8 mouse cellular contexts compared by ENCODE assay signal in genomic region chr2:152553774-152554423, GRCm38 (mm10). TPM values are rescaled to one million over a fixed set of nuclear protein-coding genes. Genes with fewer than 3 reads are reported as not detected.
DNase-seq lines count a peak whose midpoint lies in the region; ATAC-seq lines count a peak whose summit lies in the region.

No protein-coding gene starts in this region.

- H3K4me1 ChIP-seq in liver, embryonic 12.5 days = no peaks in the 10 kb centered on the region
- no peaks in the 10 kb centered on the region for H3K4me1 ChIP-seq in limb, embryonic 12.5 days (replicated peaks)

- no peak for ATAC-seq in liver, embryonic 12.5 days
- no peak for ATAC-seq in limb, embryonic 12.5 days (ENCODE audit: insufficient number of reproducible peaks, insufficient read depth, low FRiP score, low TSS enrichment, low read depth)

- H3K36me3 ChIP-seq in liver, embryonic 12.5 days = no peaks in the 10 kb centered on the region
- H3K36me3 ChIP-seq in limb, embryonic 12.5 days = no peaks in the 10 kb centered on the region

- no peak overlapping the region for H3K4me2 ChIP-seq in liver, embryonic 12.5 days
- peak overlapping the region; percentile 35 for H3K4me2 ChIP-seq in limb, embryonic 12.5 days

- DNase-seq in liver = peak; percentile 39
- peak; percentile 86 for DNase-seq in embryo, embryonic 10 days (ENCODE audit: low spot score)
- DNase-seq in gastrocnemius, postnatal 4 days (ENCODE audit: low spot score in 2 of 2) = peak; percentile 40 to 63
- DNase-seq in kidney, adult 8-10 months = peak; percentile 55 to 79
- DNase-seq in neural tube, embryonic 10.5 days (ENCODE audit: extremely low spot score, low spot score) = peak; percentile 70
- DNase-seq in thymus, postnatal 0 days (ENCODE audit: low spot score) = peak; percentile 30

- no peak overlapping the region for H3K27ac ChIP-seq in liver, embryonic 12.5 days
- no peak overlapping the region for H3K27ac ChIP-seq in limb, embryonic 12.5 days

- H3K27me3 ChIP-seq in liver, embryonic 12.5 days (replicated peaks) = no peaks in the 10 kb centered on the region; the same call in 1 of the 2 replicates
- H3K27me3 ChIP-seq in limb, embryonic 12.5 days = peaks cover 5% of the 10 kb centered on the region; the same call in 1 of the 2 replicates

- no peak overlapping the region for H3K9ac ChIP-seq in liver, embryonic 12.5 days
- H3K9ac ChIP-seq in limb, embryonic 12.5 days (replicated peaks) = no peak overlapping the region

- 11% methylated on average over 16 of the region's 16 CpGs for WGBS in liver, embryonic 12.5 days (ENCODE audit: insufficient replicate concordance)
- WGBS in limb, embryonic 12.5 days = 13% methylated on average over 16 of the region's 16 CpGs

- H3K4me3 ChIP-seq in liver, embryonic 12.5 days = no peak overlapping the region
- H3K4me3 ChIP-seq in limb, embryonic 12.5 days (replicated peaks) = no peak overlapping the region

- no peaks in the 10 kb centered on the region for H3K9me3 ChIP-seq in liver, embryonic 12.5 days (replicated peaks)
- H3K9me3 ChIP-seq in limb, embryonic 12.5 days = no peaks in the 10 kb centered on the region

RNA-seq across cellular contexts. Expression of gene Defb29, which starts 14.0 kb away (rescaled TPM):
- polyA plus RNA-seq in liver, embryonic 12.5 days (2016; fragmentation: Nextera tagmentation; extraction: Ambion mirVana) = not detected in 2 replicates
- total RNA-seq in gastrocnemius, postnatal 4 days (2021) = not detected
- not detected in 2 replicates for polyA plus RNA-seq in limb, embryonic 12.5 days (2016; fragmentation: Nextera tagmentation; extraction: Ambion mirVana)
- polyA plus RNA-seq in thymus, postnatal 0 days (2015; fragmentation: Nextera tagmentation; extraction: Ambion mirVana) = not detected in 2 replicates

RNA-seq across cellular contexts. Expression of gene Gm17416, which starts 15.2 kb away (rescaled TPM):
- polyA plus RNA-seq in liver, embryonic 12.5 days (2016; fragmentation: Nextera tagmentation; extraction: Ambion mirVana) = not detected in 2 replicates
- total RNA-seq in gastrocnemius, postnatal 4 days (2021) = not detected
- not detected in 2 replicates for polyA plus RNA-seq in limb, embryonic 12.5 days (2016; fragmentation: Nextera tagmentation; extraction: Ambion mirVana)
- polyA plus RNA-seq in thymus, postnatal 0 days (2015; fragmentation: Nextera tagmentation; extraction: Ambion mirVana) = 3.0 TPM in 1 of 2 replicates, not detected in the other

RNA-seq across cellular contexts. Expression of gene Defb21, which starts 18.6 kb away (rescaled TPM):
- polyA plus RNA-seq in liver, embryonic 12.5 days (2016; fragmentation: Nextera tagmentation; extraction: Ambion mirVana) = not detected in 2 replicates
- total RNA-seq in gastrocnemius, postnatal 4 days (2021) = not detected
- not detected in 2 replicates for polyA plus RNA-seq in limb, embryonic 12.5 days (2016; fragmentation: Nextera tagmentation; extraction: Ambion mirVana)
- polyA plus RNA-seq in thymus, postnatal 0 days (2015; fragmentation: Nextera tagmentation; extraction: Ambion mirVana) = not detected in 2 replicates

RNA-seq across cellular contexts. Expression of gene Defb19, which starts 26.2 kb away (rescaled TPM):
- not detected in 2 replicates for polyA plus RNA-seq in liver, embryonic 12.5 days (2016; fragmentation: Nextera tagmentation; extraction: Ambion mirVana)
- total RNA-seq in gastrocnemius, postnatal 4 days (2021) = not detected
- not detected in 2 replicates for polyA plus RNA-seq in limb, embryonic 12.5 days (2016; fragmentation: Nextera tagmentation; extraction: Ambion mirVana)
- polyA plus RNA-seq in thymus, postnatal 0 days (2015; fragmentation: Nextera tagmentation; extraction: Ambion mirVana) = 1.3 and 2.2 TPM in 2 replicates

RNA-seq across cellular contexts. Expression of gene Defb28, which starts 35.8 kb away (rescaled TPM):
- polyA plus RNA-seq in liver, embryonic 12.5 days (2016; fragmentation: Nextera tagmentation; extraction: Ambion mirVana) = not detected in 2 replicates
- not detected for total RNA-seq in gastrocnemius, postnatal 4 days (2021)
- polyA plus RNA-seq in limb, embryonic 12.5 days (2016; fragmentation: Nextera tagmentation; extraction: Ambion mirVana) = not detected in 2 replicates
- polyA plus RNA-seq in thymus, postnatal 0 days (2015; fragmentation: Nextera tagmentation; extraction: Ambion mirVana) = not detected in 2 replicates

Comparison
In these comparisons a context has a peak if more than half of its experiments do, and no peak if none do; other contexts are left out.
1. DNase-seq: peak in every context shown above with its lines; median percentile 86 in embryo, embryonic 10 days; 70 in neural tube, embryonic 10.5 days; 67 in kidney, adult 8-10 months; 52 in gastrocnemius, postnatal 4 days; 39 in liver; 30 in thymus, postnatal 0 days.